Mouse (Mus musculus): ENCODE data around the gene Cxcl9.

- TF ChIP-seq CTCF (conservative IDR thresholded peaks at IDR 0.05; ENCODE audit: insufficient read depth, insufficient read length, low read depth, low read length) (no peak), POLR2A (IDR thresholded peaks at IDR 0.05; ENCODE audit: low read depth, low read length) (no peak)
These were observed 9.8 kb downstream of the Cxcl9 start for GRCm38 (mm10) chr5:92318119-92318518.
